Mouse (Mus musculus) MEL (cell line): ENCODE data around the gene Lcor. TPM values are rescaled to one million over a fixed set of nuclear protein-coding genes. Genes with fewer than 3 reads are reported as not detected.

Source experiments
- DNase-seq: peaks from one replicate; pipeline ENCODE4 v3.0.0; 2011; ENCODE audit warnings: low read depth, low spot score
- H3K27ac ChIP-seq: 2 replicates; pipeline ENCODE4 v1.5.1; 2012; ENCODE audit warnings: low read depth, mild to moderate bottlenecking, control low read depth, low read length, moderate library complexity; ENCODE audit not compliant: control insufficient read depth
- H3K27me3 ChIP-seq, 2 experiments: fragments of 150-350 bp in 1 of 2; sonication (generic) in 1 of 2; 2 replicates each; pipeline ENCODE4 v1.6.1; 2012; ENCODE audit warnings: low read length in 2 of 2, mild to moderate bottlenecking in 2 of 2, improper control_type of control experiment in 1 of 2, moderate library complexity in 1 of 2; ENCODE audit not compliant: insufficient read depth in 2 of 2, control insufficient read depth in 1 of 2
- H3K36me3 ChIP-seq, 2 experiments: 2 replicates each; pipeline ENCODE4 v1.6.1; 2012 to 2014; ENCODE audit warnings: low read length in 2 of 2, improper control_type of control experiment in 1 of 2, inconsistent platforms in 1 of 2, mild to moderate bottlenecking in 1 of 2; ENCODE audit not compliant: insufficient read depth in 2 of 2, control insufficient read depth in 1 of 2
- H3K4me1 ChIP-seq, 2 experiments: fragments of 150-350 bp in 1 of 2; sonication (generic) in 1 of 2; 2 replicates each; pipeline ENCODE4 v1.6.1; 2012; ENCODE audit warnings: low read length in 2 of 2, improper control_type of control experiment in 1 of 2, mild to moderate bottlenecking in 1 of 2; ENCODE audit not compliant: insufficient read depth in 2 of 2, control insufficient read depth in 1 of 2
- H3K4me3 ChIP-seq, 2 experiments: fragments of 150-350 bp in 1 of 2; sonication (generic) in 1 of 2; 2 replicates each; pipeline ENCODE4 v1.5.1; 2012; ENCODE audit warnings: low read depth in 2 of 2, low read length in 2 of 2, mild to moderate bottlenecking in 2 of 2, moderate library complexity in 2 of 2, control low read depth in 1 of 2, improper control_type of control experiment in 1 of 2; ENCODE audit not compliant: control insufficient read depth in 1 of 2, insufficient read depth in 1 of 2
- H3K79me2 ChIP-seq: 2 replicates; pipeline ENCODE4 v1.6.1; 2012; ENCODE audit warnings: mild to moderate bottlenecking, low read length, moderate library complexity; ENCODE audit not compliant: control insufficient read depth, poor library complexity, insufficient read depth
- H3K9ac ChIP-seq: 2 replicates; pipeline ENCODE4 v1.6.1; 2012; ENCODE audit warnings: low read depth, mild to moderate bottlenecking, control low read depth, low read length, moderate library complexity; ENCODE audit not compliant: control insufficient read depth, poor library complexity, severe bottlenecking
- H3K9me3 ChIP-seq: fragments of 150-350 bp; sonication (generic); replicated peaks from 2 replicates; pipeline ENCODE4 v1.6.1; 2012; ENCODE audit warnings: mild to moderate bottlenecking, low read length, improper control_type of control experiment, moderate library complexity; ENCODE audit not compliant: insufficient read depth
- BHLHE40 ChIP-seq: IDR thresholded peaks from 2 replicates; pipeline ENCODE4 v1.6.1; 2012; ENCODE audit warnings: low read depth, mild to moderate bottlenecking, inconsistent platforms, low read length, improper control_type of control experiment, borderline replicate concordance
- CHD2 ChIP-seq: IDR thresholded peaks from 2 replicates; pipeline ENCODE4 v1.6.1; 2011; ENCODE audit warnings: low read length, improper control_type of control experiment
- CTCF ChIP-seq, 3 experiments: IDR thresholded peaks in 2 of 3; conservative IDR thresholded peaks in 1 of 3; 2 replicates each; pipeline ENCODE4 v1.5.1; 2011 to 2012; ENCODE audit warnings: low read length in 3 of 3, low read depth in 2 of 3, mild to moderate bottlenecking in 2 of 3, improper control_type of control experiment in 1 of 3, inconsistent platforms in 1 of 3, mixed read lengths in 1 of 3, moderate library complexity in 1 of 3; ENCODE audit not compliant: control insufficient read depth in 1 of 3, insufficient read depth in 1 of 3, poor library complexity in 1 of 3, severe bottlenecking in 1 of 3
- EP300 ChIP-seq, 2 experiments: IDR thresholded peaks; 2 replicates each; pipeline ENCODE4 v1.6.1; 2011; ENCODE audit warnings: improper control_type of control experiment in 2 of 2, low read length in 2 of 2, low read depth in 1 of 2, mild to moderate bottlenecking in 1 of 2
- ETS1 ChIP-seq: IDR thresholded peaks from 2 replicates; pipeline ENCODE4 v1.6.1; 2012; ENCODE audit warnings: low read depth, mild to moderate bottlenecking, inconsistent platforms, low read length, improper control_type of control experiment, moderate library complexity
- GATA1 ChIP-seq: IDR thresholded peaks from 2 replicates; pipeline ENCODE4 v1.6.1; 2011; ENCODE audit warnings: low read depth, low read length, improper control_type of control experiment
- KAT2A ChIP-seq: conservative IDR thresholded peaks from 2 replicates; pipeline ENCODE4 v1.6.1; 2012; ENCODE audit warnings: low read depth, low read length, improper control_type of control experiment, inconsistent platforms
- MEF2A ChIP-seq: IDR thresholded peaks from 2 replicates; pipeline ENCODE4 v1.6.1; 2014; ENCODE audit warnings: low read depth, mild to moderate bottlenecking, inconsistent platforms, low read length, improper control_type of control experiment; ENCODE audit not compliant: poor library complexity, insufficient replicate concordance, severe bottlenecking; ENCODE audit errors: extremely low read depth
- MXI1 ChIP-seq: IDR thresholded peaks from 2 replicates; pipeline ENCODE4 v1.6.1; 2011; ENCODE audit warnings: mild to moderate bottlenecking, low read depth, low read length, improper control_type of control experiment
- NRF1 ChIP-seq: IDR thresholded peaks from 2 replicates; pipeline ENCODE4 v1.6.1; 2014; ENCODE audit warnings: low read depth, mild to moderate bottlenecking, inconsistent platforms, low read length, improper control_type of control experiment, moderate library complexity; ENCODE audit not compliant: poor library complexity, insufficient read depth, severe bottlenecking
- POLR2A ChIP-seq, 2 experiments: IDR thresholded peaks; 2 replicates each; pipeline ENCODE4 v1.6.1; 2011 to 2012; ENCODE audit warnings: low read length in 2 of 2, mild to moderate bottlenecking in 2 of 2, control low read depth in 1 of 2, improper control_type of control experiment in 1 of 2, low read depth in 1 of 2, moderate library complexity in 1 of 2; ENCODE audit not compliant: control insufficient read depth in 1 of 2, insufficient read depth in 1 of 2, poor library complexity in 1 of 2
- RAD21 ChIP-seq: IDR thresholded peaks from 2 replicates; pipeline ENCODE4 v1.6.1; 2011; ENCODE audit warnings: mild to moderate bottlenecking, low read depth, low read length, improper control_type of control experiment
- SIN3A ChIP-seq: IDR thresholded peaks from 2 replicates; pipeline ENCODE4 v1.6.1; 2012; ENCODE audit warnings: low read length, improper control_type of control experiment, inconsistent platforms
- UBTF ChIP-seq: IDR thresholded peaks from 2 replicates; pipeline ENCODE4 v1.6.1; 2012; ENCODE audit warnings: low read depth, mild to moderate bottlenecking, inconsistent platforms, low read length, improper control_type of control experiment, moderate library complexity, borderline replicate concordance; ENCODE audit not compliant: insufficient read depth
- ZC3H11A ChIP-seq: IDR thresholded peaks from 2 replicates; pipeline ENCODE4 v1.6.1; 2012; ENCODE audit warnings: low read depth, mild to moderate bottlenecking, inconsistent platforms, low read length, improper control_type of control experiment
- ZMIZ1 ChIP-seq: IDR thresholded peaks from 2 replicates; pipeline ENCODE4 v1.6.1; 2012; ENCODE audit warnings: low read depth, mild to moderate bottlenecking, inconsistent platforms, low read length, improper control_type of control experiment, moderate library complexity
- ZNF384 ChIP-seq: IDR thresholded peaks from 2 replicates; pipeline ENCODE4 v1.6.1; 2012; ENCODE audit warnings: low read depth, mild to moderate bottlenecking, inconsistent platforms, low read length, improper control_type of control experiment
- polyA plus RNA-seq, 2 experiments: library from polyadenylated mRNA; stranded (reverse) in 1 of 2; unstranded in 1 of 2; fragments of >175 nt in 1 of 2; fragments of >200 nt in 1 of 2; gene quantifications; 2 replicates each; pipeline versions ENCODE4 v1.2.1 to v1.2.4; 2012; ENCODE audit warnings: low replicate concordance in 2 of 2, low read depth in 1 of 2; ENCODE audit not compliant: insufficient read length in 2 of 2, insufficient read depth in 1 of 2, missing spikeins in 1 of 2
- total RNA-seq: library from RNA; depleted of rRNA; stranded (reverse); fragments of 300-350 nt; gene quantifications from 2 replicates; pipeline ENCODE4 v1.2.3, GENCODE M21; 2012

Lcor gene
- total and polyA plus RNA-seq, 3 experiments, result 8.1 to 8.7 TPM; not detected in 1

GRCm38 (mm10) chr19:41556981-41557380, 74.5 kb downstream of the Lcor start:
- Histone ChIP-seq H3K4me1 (no peaks in the 10 kb centered on the region), H3K9ac (no peak overlapping the region), H3K27ac (no peak overlapping the region), H3K4me3 (no peak overlapping the region), H3K36me3 (peaks cover 2 to 55% of the 10 kb centered on the region in 2 experiments), H3K79me2 (no peaks in the 10 kb centered on the region), H3K27me3 (no peaks in the 10 kb centered on the region), H3K9me3 (no peaks in the 10 kb centered on the region)
- no peak for DNase-seq
- TF ChIP-seq SIN3A (no peak), EP300 (IDR thresholded peaks at IDR 0.05; ENCODE audit: low read depth in 1 of 2, low read length in 2 of 2) (no peak)

- no peak for TF ChIP-seq POLR2A (IDR thresholded peaks at IDR 0.05; ENCODE audit: control insufficient read depth in 1 of 2, insufficient read depth in 1 of 2, low read depth in 1 of 2, low read length in 2 of 2, poor library complexity in 1 of 2)
- no peak for TF ChIP-seq ZC3H11A
- TF ChIP-seq MXI1, result no peak
- TF ChIP-seq ZNF384, result no peak
- no peak for TF ChIP-seq SIN3A
- no peak for TF ChIP-seq GATA1
- TF ChIP-seq BHLHE40, result no peak
- no peak for TF ChIP-seq MEF2A
- TF ChIP-seq CTCF (IDR thresholded peaks at IDR 0.05 in 2 of 3, conservative IDR thresholded peaks at IDR 0.05 in 1 of 3; ENCODE audit: control insufficient read depth in 1 of 3, insufficient read depth in 1 of 3, low read depth in 2 of 3, low read length in 3 of 3, poor library complexity in 1 of 3, severe bottlenecking in 1 of 3), result no peak
- no peak for TF ChIP-seq ZMIZ1
- TF ChIP-seq KAT2A, result no peak
- TF ChIP-seq UBTF, result no peak
- TF ChIP-seq RAD21, result no peak
- TF ChIP-seq NRF1, result no peak
- no peak for TF ChIP-seq CHD2
- TF ChIP-seq ETS1, result no peak
- Histone ChIP-seq H3K9ac (no peak overlapping the region), H3K79me2 (no peaks in the 10 kb centered on the region), H3K36me3 (peaks cover 2 to 54% of the 10 kb centered on the region in 2 experiments), H3K9me3 (no peaks in the 10 kb centered on the region), H3K27ac (no peak overlapping the region), H3K27me3 (no peaks in the 10 kb centered on the region), H3K4me3 (no peak overlapping the region), H3K4me1 (no peaks in the 10 kb centered on the region; a peak in 1 of 4 replicates)
- no peak for DNase-seq
Observed at GRCm38 (mm10) chr19:41557491-41557890, 75.1 kb downstream of the Lcor start.
